Mouse (Mus musculus) lung, postnatal 0 days (tissue): Measurements from ENCODE around the gene Kcnn4. TPM values are rescaled to one million over a fixed set of nuclear protein-coding genes. Genes with fewer than 3 reads are reported as not detected.

Experiments
- ATAC-seq: fragments of 200-750 bp; cut with Nextera tagmentation; 2 replicates; pipeline ENCODE4 v1.8.0; 2017; ENCODE audit warnings: moderate library complexity
- DNase-seq: peaks from one replicate; pipeline ENCODE4 v3.0.0-alpha.2; 2016; ENCODE audit warnings: low spot score
- H3K27ac ChIP-seq: fragments of 300-500 bp; sonication (generic); 2 replicates; pipeline ENCODE4 v1.5.1; 2014; ENCODE audit warnings: antibody characterized with exemption, mild to moderate bottlenecking, low read length, mixed read lengths
- H3K27me3 ChIP-seq: fragments of 300-500 bp; sonication (generic); replicated peaks from 2 replicates; pipeline ENCODE4 v1.6.1; 2014; ENCODE audit warnings: low read length, mixed read lengths; ENCODE audit not compliant: insufficient read depth
- H3K36me3 ChIP-seq: fragments of 300-500 bp; sonication (generic); 2 replicates; pipeline ENCODE4 v1.6.1; 2014; ENCODE audit warnings: low read length, mixed read lengths; ENCODE audit not compliant: insufficient read depth
- H3K4me1 ChIP-seq: fragments of 300-500 bp; sonication (generic); 2 replicates; pipeline ENCODE4 v1.6.1; 2014; ENCODE audit warnings: antibody characterized with exemption, low read depth, low read length, mixed read lengths; ENCODE audit not compliant: insufficient read depth
- H3K4me2 ChIP-seq: fragments of 300-500 bp; sonication (generic); replicated peaks from 2 replicates; pipeline ENCODE4 v1.6.1; 2014; ENCODE audit warnings: low read depth, mild to moderate bottlenecking, low read length, moderate library complexity, mixed read lengths
- H3K4me3 ChIP-seq: fragments of 300-500 bp; sonication (generic); 2 replicates; pipeline ENCODE4 v1.5.1; 2014; ENCODE audit warnings: low read depth, low read length
- H3K9ac ChIP-seq: fragments of 300-500 bp; sonication (generic); replicated peaks from 2 replicates; pipeline ENCODE4 v1.6.1; 2014; ENCODE audit warnings: low read depth, mild to moderate bottlenecking
- H3K9me3 ChIP-seq: fragments of 300-500 bp; sonication (generic); 2 replicates; pipeline ENCODE4 v1.6.1; 2016; ENCODE audit warnings: low read length, mixed read lengths
- CTCF ChIP-seq: IDR thresholded peaks from 2 replicates; pipeline ENCODE4 v1.5.1; 2016; ENCODE audit warnings: antibody characterized with exemption, mild to moderate bottlenecking
- EP300 ChIP-seq: IDR thresholded peaks from 2 replicates; pipeline ENCODE4 v1.6.1; 2016; ENCODE audit warnings: antibody characterized with exemption, mild to moderate bottlenecking, control low read depth
- WGBS: fragments of 180-500 bp; shearing (Covaris S2); extraction: QIAGEN DNeasy Blood & Tissue Kit; methylation state at CpG from one replicate; pipeline ENCODE4 v1.1.7; 2014; 5-methylcytosine and 5-hydroxymethylcytosine counted together
- polyA plus RNA-seq: library from polyadenylated mRNA; unstranded; fragments of >200 nt; fragmentation: Nextera tagmentation; extraction: Ambion mirVana; gene quantifications from 2 replicates; pipeline ENCODE4 v1.2.1, GENCODE M21; 2015

Gene Kcnn4
- polyA plus RNA-seq, 1 experiment from 2014 or later, result 2.6 TPM

DNA sequence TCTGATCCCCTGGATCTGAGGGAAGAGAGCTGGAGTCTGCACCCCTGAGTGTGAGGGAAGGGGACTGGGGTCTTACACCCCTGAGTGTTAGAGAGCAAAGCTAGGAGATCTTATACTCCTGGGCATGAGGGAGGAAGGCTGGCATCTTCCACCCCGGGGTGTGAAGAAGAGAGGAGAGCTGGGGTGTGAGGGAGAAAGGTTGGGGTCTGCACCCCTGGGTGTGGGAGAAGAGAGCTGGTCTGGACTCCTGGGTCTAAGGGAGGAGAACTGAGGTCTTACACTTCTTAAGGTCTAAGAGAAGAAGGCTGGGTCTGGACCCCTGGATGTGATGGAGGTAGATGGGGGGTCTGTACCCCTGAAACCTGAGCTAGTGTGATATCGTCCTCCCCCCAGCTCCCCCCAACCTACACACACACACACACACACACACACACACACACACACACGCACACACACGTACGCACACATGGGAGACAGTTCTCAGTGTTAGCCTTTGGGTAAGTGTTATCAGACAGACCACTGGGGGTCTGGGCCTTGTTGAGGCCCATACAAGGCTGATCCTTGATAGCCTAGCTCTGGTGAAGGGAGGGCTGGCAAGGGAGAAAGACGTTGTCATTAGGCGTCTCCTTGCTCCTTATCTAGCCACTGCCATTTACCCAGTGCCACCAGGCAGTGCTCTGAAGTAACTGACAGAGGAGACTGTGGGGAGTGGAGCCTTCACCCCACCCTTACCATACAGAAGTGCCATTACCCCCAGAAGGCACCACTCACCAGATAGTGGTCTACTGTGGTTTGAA, 1.1 kb downstream of the Kcnn4 start:
- Histone ChIP-seq H3K27ac (no peak overlapping the region), H3K4me1 (no peaks in the 10 kb centered on the region), H3K9me3 (no peaks in the 10 kb centered on the region), H3K27me3 (no peaks in the 10 kb centered on the region), H3K36me3 (no peaks in the 10 kb centered on the region), H3K9ac (no peak overlapping the region), H3K4me2 (no peak overlapping the region), H3K4me3 (no peak overlapping the region)
- TF ChIP-seq CTCF (no peak), EP300 (no peak)
- ATAC-seq, result no peak
- no peak for DNase-seq
- WGBS, result 69% methylated on average over 7 of the region's 7 CpGs

DNA sequence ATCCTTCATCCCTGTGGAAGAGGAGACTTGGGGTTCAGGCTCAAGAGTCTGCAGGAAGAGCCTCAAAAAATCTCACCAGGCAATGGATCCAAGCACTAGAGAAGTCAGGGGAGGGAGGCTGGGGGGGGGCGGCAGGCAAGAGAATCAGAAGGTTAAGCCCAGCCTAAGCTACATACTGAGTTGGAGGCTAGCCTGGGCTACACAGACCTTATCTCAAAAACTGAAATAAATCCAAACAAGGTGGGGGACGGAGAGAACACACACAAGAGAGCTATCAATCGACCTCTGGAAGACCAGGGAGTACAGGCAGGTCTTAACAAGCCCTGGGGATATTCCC, 1.7 kb downstream of the Kcnn4 start:
- Histone ChIP-seq H3K27ac (no peak overlapping the region), H3K9me3 (no peaks in the 10 kb centered on the region), H3K4me1 (no peaks in the 10 kb centered on the region), H3K9ac (no peak overlapping the region), H3K4me3 (no peak overlapping the region), H3K27me3 (no peaks in the 10 kb centered on the region), H3K4me2 (no peak overlapping the region), H3K36me3 (no peaks in the 10 kb centered on the region)
- TF ChIP-seq EP300 (no peak), CTCF (no peak)
- WGBS, result 59% methylated on average over 3 of the region's 3 CpGs
- DNase-seq (no peak), ATAC-seq (no peak)

DNA sequence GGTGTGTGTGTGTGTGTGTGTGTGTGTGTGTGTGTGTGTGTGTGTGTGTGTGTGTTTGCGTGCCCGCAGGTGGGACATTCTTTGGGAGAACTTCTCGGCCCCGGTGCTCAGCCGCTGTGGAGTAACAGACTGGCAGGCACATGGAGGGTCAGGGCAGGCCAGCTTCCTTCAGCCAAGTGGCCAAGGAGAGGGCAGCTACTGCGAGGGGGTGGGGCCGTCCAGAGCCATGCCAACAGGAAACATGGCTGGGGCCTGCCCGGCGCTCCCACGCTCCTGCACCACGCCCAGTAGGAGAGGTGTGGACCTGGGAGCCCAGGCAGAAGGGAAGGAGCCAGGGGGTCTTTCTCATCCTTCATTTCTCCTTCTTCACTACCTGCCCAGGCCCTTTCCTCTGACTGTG, 2.2 kb downstream of the Kcnn4 start:
- no peak overlapping the region for H3K9ac ChIP-seq
- TF ChIP-seq CTCF, result no peak
- TF ChIP-seq EP300, result no peak
- no peaks in the 10 kb centered on the region for H3K27me3 ChIP-seq
- H3K4me3 ChIP-seq, result no peak overlapping the region
- WGBS, result 19% methylated on average over 7 of the region's 11 CpGs
- ATAC-seq (peak; percentile 77), DNase-seq (peak; percentile 70)
- no peak overlapping the region for H3K4me2 ChIP-seq
- no peak overlapping the region for H3K27ac ChIP-seq
- H3K4me1 ChIP-seq, result peaks cover 3% of the 10 kb centered on the region
- no peaks in the 10 kb centered on the region for H3K9me3 ChIP-seq
- H3K36me3 ChIP-seq, result no peaks in the 10 kb centered on the region

DNA sequence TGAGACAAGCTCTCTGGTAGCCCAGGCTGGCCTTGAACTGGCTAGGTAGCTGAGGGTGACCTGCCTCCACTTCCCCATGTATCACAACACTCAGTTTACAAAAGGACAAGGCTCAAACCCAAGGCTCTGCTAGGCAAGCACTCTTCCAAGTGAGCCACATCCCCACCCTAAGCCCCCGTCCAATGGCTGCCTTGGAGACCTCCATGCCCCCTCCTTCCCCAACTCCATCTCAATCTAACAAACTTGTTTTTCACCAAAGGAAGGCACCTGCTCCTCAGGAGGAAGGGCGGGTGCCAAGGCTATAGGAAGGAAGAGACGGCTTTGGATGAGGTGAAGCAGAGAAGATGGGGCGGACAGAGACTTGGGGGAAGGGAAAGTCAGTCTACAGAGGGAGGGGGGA, 2.7 kb downstream of the Kcnn4 start:
- Histone ChIP-seq H3K27ac (no peak overlapping the region), H3K4me2 (no peak overlapping the region), H3K36me3 (no peaks in the 10 kb centered on the region), H3K9me3 (no peaks in the 10 kb centered on the region), H3K9ac (no peak overlapping the region), H3K4me3 (no peak overlapping the region), H3K4me1 (peaks cover 5% of the 10 kb centered on the region), H3K27me3 (no peaks in the 10 kb centered on the region)
- 37% methylated on average over 4 of the region's 4 CpGs for WGBS
- no peak for TF ChIP-seq EP300
- TF ChIP-seq CTCF, result no peak
- ATAC-seq (no peak), DNase-seq (no peak)

DNA sequence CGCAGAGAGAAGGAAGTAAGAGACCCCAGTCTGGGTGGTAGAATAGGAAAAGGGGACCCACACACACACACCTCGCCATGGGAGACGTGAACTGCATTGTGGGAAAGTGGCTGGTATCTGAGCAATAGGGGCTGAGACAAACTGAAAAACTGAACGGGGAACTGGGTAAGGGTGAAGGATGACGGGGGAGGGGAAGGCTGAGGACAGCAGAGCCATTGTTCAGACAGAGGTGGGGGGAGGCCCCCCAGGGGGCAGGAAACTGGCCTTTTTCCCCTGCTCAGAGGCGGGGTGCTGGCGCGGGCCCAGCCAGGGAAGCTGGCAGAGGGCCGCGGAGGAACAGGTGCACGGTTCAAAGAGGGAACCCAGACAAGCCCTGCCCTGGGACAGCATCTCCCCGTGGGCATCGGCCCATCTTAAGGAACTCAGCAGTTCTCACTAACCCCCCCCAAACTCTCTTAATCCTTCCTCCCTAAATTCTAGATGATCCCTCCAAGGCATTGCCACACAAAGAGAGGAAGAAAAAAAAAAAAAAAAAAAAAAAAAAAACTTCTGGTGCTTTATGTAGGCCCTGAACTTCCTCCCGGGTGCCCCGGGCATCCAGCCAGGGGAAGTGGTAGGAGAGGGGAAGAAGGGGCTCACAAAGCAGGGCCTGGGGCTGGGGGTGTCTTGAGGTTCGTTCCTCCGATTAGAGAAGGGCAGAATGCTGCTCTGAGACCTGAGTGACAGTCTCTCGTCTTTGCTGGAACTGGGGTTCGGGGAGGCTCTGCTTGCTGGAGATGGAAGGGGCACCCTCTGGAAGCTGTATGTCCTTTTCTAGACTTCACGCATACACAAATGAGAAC, 3.7 kb downstream of the Kcnn4 start:
- WGBS, result 19% methylated on average over 19 of the region's 20 CpGs

DNA sequence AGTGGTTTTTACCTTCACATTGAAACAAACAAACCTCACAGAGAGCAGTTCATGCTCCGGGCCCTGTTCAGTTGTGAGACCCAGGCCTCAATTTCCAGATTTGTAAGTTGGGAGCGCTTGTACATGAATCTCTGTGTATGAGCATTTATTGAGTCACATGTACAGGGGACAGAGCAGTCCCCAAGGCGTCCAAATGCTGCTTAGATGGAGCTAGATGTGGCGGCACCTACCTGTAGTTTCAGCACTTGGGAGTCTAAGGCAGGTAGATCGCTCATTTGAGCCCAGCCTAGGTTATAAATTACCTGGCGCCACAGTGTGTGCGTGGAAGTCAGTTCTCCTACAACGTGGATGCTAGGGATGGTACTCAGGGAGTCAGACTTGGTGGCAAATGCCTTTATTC, 6.4 kb downstream of the Kcnn4 start:
- Histone ChIP-seq H3K4me1 (peaks cover 5% of the 10 kb centered on the region), H3K4me2 (no peak overlapping the region), H3K4me3 (no peak overlapping the region), H3K27me3 (no peaks in the 10 kb centered on the region), H3K36me3 (no peaks in the 10 kb centered on the region), H3K9ac (no peak overlapping the region), H3K27ac (no peak overlapping the region), H3K9me3 (no peaks in the 10 kb centered on the region)
- DNase-seq, result no peak
- TF ChIP-seq EP300, result no peak
- TF ChIP-seq CTCF, result no peak
- WGBS, result 84% methylated on average over 8 of the region's 8 CpGs
- no peak for ATAC-seq

More for the DNA sequence above, 3.7 kb downstream of the Kcnn4 start:
- Histone ChIP-seq H3K4me1 (peaks cover 5% of the 10 kb centered on the region), H3K4me3 (no peak overlapping the region), H3K36me3 (no peaks in the 10 kb centered on the region), H3K27me3 (no peaks in the 10 kb centered on the region), H3K27ac (no peak overlapping the region; the same call in 1 of the 2 replicates), H3K9ac (no peak overlapping the region), H3K4me2 (0 out of 2 replicates have a peak overlapping the region, but pooled peaks have one; percentile 14), H3K9me3 (no peaks in the 10 kb centered on the region)
- TF ChIP-seq CTCF (no peak), EP300 (peak; percentile 42; the same call in 1 of the 2 replicates)
- ATAC-seq (peak; percentile 23), DNase-seq (peak; percentile 40)
